Mouse (Mus musculus): ENCODE measurements around the gene Pcif1. TPM values are rescaled to one million over a fixed set of nuclear protein-coding genes. Genes with fewer than 3 reads are reported as not detected.
A peak's percentile ranks its signal among the peaks of the same experiment; 100 is the strongest.
"Not testable (repeated sequence)": the region's sequence is repeated elsewhere in the genome, so short reads cannot be mapped to it uniquely, and the experiment has no call there.

The Pcif1 gene
- polyA plus RNA-seq, 1 experiment from 2014 or later, result 87.8 TPM

DNA sequence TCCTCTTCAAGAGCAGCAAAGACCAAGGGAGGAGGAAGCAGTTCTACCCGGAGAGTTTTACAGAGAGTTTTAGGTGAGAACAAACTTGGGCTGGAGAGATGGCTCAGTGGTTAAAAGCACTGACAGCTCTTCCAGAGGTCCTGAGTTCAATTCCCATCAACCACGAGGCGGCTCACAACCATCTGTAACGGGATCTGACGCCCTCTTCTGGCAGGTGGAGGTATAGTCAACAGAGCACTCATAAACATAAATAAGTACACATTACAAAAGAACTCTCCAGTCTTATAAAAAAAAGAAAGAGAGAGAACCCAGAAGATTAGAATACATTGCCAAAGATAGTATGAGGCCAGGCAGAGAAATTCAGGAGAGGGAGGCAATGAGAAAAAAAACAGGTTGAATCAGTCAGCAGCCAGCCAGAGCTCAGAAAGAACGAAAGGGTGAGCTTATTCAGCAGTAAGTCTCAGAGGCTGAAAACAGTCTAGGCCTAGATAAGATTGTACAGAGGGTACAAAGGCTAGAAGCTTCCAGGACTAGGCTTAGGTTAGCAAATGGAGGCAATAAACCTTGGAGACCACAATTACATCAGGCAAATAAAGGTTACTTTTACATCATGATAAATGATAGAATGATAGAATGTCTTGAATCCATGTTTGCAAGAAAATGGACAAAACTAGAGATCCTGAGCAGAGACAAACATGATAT lies 7.4 kb upstream of the Pcif1 start:
- Histone ChIP-seq H3K4me3 (no peak overlapping the region), H3K9me3 (peaks cover 4% of the 10 kb centered on the region; the same call in 1 of the 2 replicates), H3K4me2 (no peak overlapping the region), H3K27me3 (no peaks in the 10 kb centered on the region), H3K9ac (no peak overlapping the region), H3K27ac (no peak overlapping the region), H3K36me3 (no peaks in the 10 kb centered on the region), H3K4me1 (replicated peaks) (0 out of 2 replicates have a peak, but pooled peaks cover 5% of the 10 kb centered on the region)
- no peak for ATAC-seq (ENCODE audit: low FRiP score)
- 58% methylated on average over 6 of the region's 6 CpGs for WGBS

DNA sequence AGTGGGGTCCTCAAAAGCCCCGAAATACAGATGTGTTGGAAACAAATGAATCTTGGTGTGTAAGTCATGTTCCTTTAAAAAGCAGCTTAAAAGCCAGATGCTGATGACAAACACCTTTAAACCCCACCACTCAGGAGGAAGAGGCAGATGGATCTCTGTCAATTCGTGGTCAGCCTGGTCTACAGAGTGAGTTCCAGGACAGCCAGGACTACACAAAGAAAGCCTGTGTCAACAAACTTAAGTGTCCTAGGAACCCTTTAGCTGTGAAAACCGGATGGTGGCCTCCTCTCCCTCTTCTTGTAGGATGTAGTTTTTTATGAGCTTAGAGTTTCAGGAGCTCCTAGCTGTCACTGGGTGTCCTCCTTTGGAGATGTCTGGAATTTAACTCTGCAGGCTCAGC lies 5.5 kb upstream of the Pcif1 start:
- Histone ChIP-seq H3K27ac (peak overlapping the region; percentile 44; the same call in 1 of the 2 replicates), H3K36me3 (no peaks in the 10 kb centered on the region), H3K27me3 (no peaks in the 10 kb centered on the region), H3K9ac (no peak overlapping the region), H3K4me2 (no peak overlapping the region), H3K4me1 (replicated peaks) (peaks cover 19% of the 10 kb centered on the region), H3K9me3 (no peaks in the 10 kb centered on the region), H3K4me3 (no peak overlapping the region)
- no peak for ATAC-seq (ENCODE audit: low FRiP score)
- 74% methylated on average over 3 of the region's 3 CpGs for WGBS

DNA sequence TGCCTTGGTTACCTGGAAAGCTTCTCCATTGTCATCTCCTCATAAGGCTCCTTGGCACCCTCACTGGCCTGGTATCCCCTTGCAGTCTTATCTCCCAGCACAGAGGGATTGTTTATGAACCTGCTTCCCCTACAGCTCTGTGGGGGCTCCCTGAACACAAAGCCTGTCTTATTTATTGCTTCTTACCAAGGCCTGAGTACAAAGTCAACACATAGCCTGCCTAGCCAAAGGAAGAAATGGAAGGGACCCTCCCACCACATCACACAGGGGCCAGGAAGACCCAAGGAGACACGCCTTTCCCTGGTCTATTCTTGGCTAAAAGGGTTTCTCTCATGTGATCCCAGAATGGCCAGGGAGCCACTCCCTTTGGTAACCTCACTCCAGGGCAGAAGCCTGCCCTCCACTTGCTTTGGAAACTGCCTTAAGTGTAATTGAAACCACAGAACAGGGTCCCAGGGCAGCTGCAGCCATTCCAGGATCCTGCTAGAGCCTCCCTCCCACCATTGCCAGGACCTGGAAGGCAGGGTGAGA lies 4.8 kb upstream of the Pcif1 start:
- Histone ChIP-seq H3K4me3 (no peak overlapping the region), H3K27ac (peak overlapping the region; percentile 50), H3K4me2 (no peak overlapping the region), H3K4me1 (replicated peaks) (peaks cover 21% of the 10 kb centered on the region), H3K9me3 (no peaks in the 10 kb centered on the region), H3K36me3 (no peaks in the 10 kb centered on the region), H3K9ac (no peak overlapping the region), H3K27me3 (no peaks in the 10 kb centered on the region)
- ATAC-seq (ENCODE audit: low FRiP score), result no peak
- 43% methylated on average over 1 of the region's 1 CpGs for WGBS

DNA sequence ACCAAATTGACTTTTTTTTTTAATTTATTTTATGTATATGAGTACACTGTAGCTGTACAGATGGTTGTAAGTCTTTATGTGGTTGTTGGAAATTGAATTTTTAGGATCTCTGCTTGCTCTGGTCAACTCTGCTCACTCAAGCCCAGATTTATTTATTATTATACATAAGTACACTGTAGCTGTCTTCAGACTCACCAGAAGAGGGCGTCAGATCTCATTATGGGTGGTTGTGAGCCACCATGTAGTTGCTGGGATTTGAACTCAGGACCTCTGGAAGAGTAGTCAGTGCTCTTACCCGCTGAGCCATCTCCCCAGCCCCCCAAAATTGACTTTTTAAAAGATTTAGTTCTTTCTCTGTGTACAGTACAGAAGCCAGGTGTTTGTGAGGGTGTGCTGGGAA lies 3.5 kb upstream of the Pcif1 start:
- 46% methylated on average over 2 of the region's 2 CpGs for WGBS
- H3K27ac ChIP-seq; H3K9ac ChIP-seq; H3K4me2 ChIP-seq; H3K36me3 ChIP-seq; ATAC-seq (ENCODE audit: low FRiP score); H3K9me3 ChIP-seq; H3K4me3 ChIP-seq; H3K27me3 ChIP-seq: not testable (repeated sequence)
- peaks cover 27% of the 10 kb centered on the region for H3K4me1 ChIP-seq (replicated peaks)

DNA sequence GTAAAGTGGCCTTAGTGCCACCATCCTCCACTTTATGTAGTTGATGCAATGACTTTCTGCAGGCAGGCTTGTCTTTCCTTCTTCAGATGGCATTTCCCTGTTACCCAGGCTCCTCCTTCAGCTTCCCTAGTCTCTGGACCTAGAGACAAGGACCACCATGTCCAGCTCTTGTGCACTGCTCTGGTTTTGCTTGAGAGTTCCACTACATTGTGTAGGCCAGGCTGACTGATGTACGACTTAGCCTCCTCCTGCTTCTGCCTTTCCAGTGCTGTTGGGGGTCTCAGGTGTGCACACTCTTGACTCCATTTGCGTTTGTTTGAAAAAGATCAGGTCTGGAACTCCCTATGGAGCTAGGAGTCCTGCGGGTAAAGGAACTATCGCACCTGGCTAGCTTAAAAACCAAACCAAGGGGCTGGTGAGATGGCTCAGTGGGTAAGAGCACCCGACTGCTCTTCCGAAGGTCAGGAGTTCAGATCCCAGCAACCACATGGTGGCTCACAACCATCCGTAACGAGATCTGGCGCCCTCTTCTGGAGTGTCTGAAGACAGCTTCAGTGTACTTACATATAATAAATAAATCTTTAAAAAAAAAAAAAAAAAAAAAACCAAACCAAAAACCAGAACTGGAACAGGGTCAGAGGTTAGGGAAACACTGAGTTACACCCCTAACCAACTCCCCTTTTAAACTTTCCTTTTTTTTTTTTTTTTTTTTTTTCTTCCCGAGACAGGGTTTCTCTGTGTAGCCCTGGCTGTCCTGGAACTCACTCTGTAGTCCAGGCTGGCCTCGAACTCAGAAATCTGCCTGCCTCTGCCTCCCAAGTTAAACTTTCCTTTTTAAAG lies 1.5 kb upstream of the Pcif1 start:
- not testable (repeated sequence) for H3K36me3 ChIP-seq; ATAC-seq (ENCODE audit: low FRiP score); H3K27me3 ChIP-seq; H3K9ac ChIP-seq; H3K9me3 ChIP-seq
- H3K27ac ChIP-seq, result peak overlapping the region; percentile 100; the same call in 1 of the 2 replicates
- peak overlapping the region; percentile 98 for H3K4me2 ChIP-seq
- H3K4me1 ChIP-seq (replicated peaks), result peaks cover 34% of the 10 kb centered on the region
- peak overlapping the region; percentile 81 for H3K4me3 ChIP-seq
- WGBS, result 72% methylated on average over 11 of the region's 11 CpGs

DNA sequence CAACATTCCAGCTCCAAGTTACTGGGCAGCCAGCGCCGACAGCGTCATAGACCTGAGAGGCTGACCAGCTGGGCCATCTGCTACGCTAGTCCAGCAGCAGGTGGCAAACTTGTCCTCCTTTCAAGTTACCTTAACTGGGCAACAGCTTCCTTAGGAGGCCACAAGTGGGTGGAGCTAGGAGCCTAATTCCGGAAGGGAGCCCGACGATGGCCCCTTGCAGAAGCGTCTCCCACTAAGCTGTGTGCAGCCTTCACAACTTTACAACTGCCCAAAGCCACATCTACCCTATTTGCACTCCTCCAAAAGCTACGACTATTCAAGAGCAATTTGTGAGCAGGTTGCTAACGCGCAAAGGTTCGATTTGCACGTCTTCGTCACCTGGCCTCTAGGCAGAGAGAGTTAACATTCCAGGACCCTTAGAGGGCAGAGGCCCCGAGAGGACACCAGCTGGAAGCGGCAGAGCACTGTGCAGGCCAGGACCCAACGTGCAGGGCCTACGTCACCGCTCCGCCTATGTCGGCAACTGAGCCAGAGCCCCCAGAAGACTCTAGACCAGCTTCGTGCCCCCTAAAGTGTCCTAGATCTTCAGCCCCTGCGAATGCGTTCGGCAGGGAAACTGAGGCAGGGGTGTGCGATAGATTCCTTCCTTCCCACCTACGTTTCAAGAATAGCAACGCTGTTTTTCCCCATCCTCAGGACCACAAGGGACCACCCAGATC lies 436 bp upstream of the Pcif1 start:
- peak; percentile 68 for ATAC-seq (ENCODE audit: low FRiP score)
- Histone ChIP-seq H3K27me3 (no peaks in the 10 kb centered on the region), H3K9ac (peak overlapping the region; percentile 100), H3K4me3 (peak overlapping the region; percentile 81), H3K27ac (peak overlapping the region; percentile 100), H3K9me3 (no peaks in the 10 kb centered on the region), H3K36me3 (peaks cover 6% of the 10 kb centered on the region), H3K4me2 (peak overlapping the region; percentile 98), H3K4me1 (replicated peaks) (peaks cover 39% of the 10 kb centered on the region)
- 1% methylated on average over 28 of the region's 28 CpGs for WGBS

DNA sequence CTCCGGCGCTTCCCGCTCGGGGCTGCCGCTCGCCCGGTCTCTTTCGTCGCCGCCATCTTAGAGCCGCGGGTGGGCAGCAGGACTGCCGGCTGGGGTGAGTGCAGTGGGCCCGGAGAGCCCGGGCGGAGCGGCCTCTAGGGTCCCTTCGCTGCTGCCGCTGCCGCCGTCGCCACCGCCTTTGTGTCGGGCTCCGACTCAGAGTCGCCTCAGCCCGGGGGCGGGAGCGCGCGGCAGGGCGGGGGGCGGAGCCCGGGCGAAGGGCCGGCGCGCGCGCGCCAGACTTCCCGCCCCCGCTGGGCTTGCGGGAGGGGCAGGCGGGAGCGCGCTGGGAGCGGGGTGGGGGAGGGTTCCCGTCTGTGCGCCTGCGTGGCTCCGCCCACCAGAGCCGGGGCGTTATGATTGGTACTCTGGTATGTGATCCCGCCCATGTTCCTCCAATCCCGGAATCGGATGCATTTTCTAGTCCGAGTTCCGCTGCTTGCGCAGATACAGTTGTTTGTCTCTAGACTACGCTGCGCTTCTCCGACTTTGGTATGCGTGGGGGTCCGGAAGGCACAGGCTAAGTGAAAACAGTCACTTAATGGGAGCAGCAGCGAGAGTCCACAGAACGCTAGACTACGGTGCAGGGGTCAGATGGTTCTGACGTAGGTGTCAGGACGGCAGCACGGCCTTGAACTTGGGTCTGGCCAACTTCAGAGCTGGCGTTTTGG lies 619 bp downstream of the Pcif1 start:
- Histone ChIP-seq H3K27ac (peak overlapping the region; percentile 100), H3K27me3 (no peaks in the 10 kb centered on the region), H3K4me2 (peak overlapping the region; percentile 98), H3K4me3 (peak overlapping the region; percentile 81), H3K36me3 (peaks cover 15% of the 10 kb centered on the region), H3K4me1 (replicated peaks) (peaks cover 34% of the 10 kb centered on the region), H3K9me3 (no peaks in the 10 kb centered on the region), H3K9ac (peak overlapping the region; percentile 100)
- peak; percentile 89 for ATAC-seq (ENCODE audit: low FRiP score)
- WGBS, result under 1% methylated on average over 61 of the region's 72 CpGs

DNA sequence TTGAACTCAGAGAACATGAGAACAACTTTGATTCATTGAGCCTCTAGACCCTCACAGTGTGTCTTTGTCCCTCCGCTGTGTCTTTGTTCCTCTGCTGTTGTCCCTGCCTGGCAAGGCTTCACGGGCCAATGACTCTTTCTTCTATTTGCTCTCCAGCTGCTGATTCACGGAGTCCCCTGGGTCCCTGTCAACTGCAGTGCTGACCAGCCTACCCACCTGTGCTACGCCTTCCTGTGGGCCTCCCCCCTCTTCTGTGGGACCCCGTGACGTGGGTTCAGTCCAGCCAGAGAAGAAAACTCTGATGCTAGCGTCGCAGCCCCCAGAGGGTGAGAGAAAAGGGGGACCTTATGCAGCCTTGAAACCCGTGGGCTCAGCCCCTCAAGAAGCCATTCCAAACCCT lies 3.5 kb downstream of the Pcif1 start:
- no peak for ATAC-seq (ENCODE audit: low FRiP score)
- H3K27ac ChIP-seq, result peak overlapping the region; percentile 61; the same call in 1 of the 2 replicates
- WGBS, result 28% methylated on average over 9 of the region's 9 CpGs

DNA sequence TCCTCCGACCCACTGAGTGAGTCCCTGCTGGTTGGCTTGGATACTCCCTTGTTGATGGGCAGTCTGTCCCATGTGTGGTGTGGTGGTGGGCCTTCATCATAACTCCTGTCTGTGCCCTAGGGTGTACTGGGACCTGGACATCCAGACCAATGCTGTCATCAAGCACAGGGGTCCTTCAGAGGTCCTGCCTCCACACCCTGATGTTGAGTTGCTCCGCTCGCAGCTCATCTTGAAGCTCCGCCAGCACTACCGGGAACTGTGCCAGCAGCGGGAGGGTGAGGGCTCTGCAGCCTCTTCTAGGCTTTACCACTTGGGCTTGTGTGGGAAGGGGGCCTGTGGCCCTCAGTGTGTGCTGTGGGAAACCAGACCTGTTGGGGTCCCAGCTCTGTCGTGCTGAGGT lies 6.7 kb downstream of the Pcif1 start:
- H3K36me3 ChIP-seq, result peaks cover 76% of the 10 kb centered on the region
- no peaks in the 10 kb centered on the region for H3K9me3 ChIP-seq
- H3K27ac ChIP-seq, result peak overlapping the region; percentile 26; the same call in 1 of the 2 replicates
- H3K4me2 ChIP-seq, result no peak overlapping the region
- no peak for ATAC-seq (ENCODE audit: low FRiP score)
- peaks cover 15% of the 10 kb centered on the region for H3K4me1 ChIP-seq (replicated peaks)
- H3K27me3 ChIP-seq, result no peaks in the 10 kb centered on the region
- H3K4me3 ChIP-seq, result no peak overlapping the region
- WGBS, result 67% methylated on average over 7 of the region's 7 CpGs
- H3K9ac ChIP-seq, result peak overlapping the region; percentile 29; the same call in 1 of the 2 replicates

More for the DNA sequence above, 3.5 kb downstream of the Pcif1 start:
- H3K4me1 ChIP-seq (replicated peaks), result peaks cover 32% of the 10 kb centered on the region
- no peak overlapping the region for H3K9ac ChIP-seq
- H3K4me2 ChIP-seq, result no peak overlapping the region
- no peak overlapping the region for H3K4me3 ChIP-seq
- peaks cover 44% of the 10 kb centered on the region for H3K36me3 ChIP-seq
- H3K9me3 ChIP-seq, result no peaks in the 10 kb centered on the region
- no peaks in the 10 kb centered on the region for H3K27me3 ChIP-seq

DNA sequence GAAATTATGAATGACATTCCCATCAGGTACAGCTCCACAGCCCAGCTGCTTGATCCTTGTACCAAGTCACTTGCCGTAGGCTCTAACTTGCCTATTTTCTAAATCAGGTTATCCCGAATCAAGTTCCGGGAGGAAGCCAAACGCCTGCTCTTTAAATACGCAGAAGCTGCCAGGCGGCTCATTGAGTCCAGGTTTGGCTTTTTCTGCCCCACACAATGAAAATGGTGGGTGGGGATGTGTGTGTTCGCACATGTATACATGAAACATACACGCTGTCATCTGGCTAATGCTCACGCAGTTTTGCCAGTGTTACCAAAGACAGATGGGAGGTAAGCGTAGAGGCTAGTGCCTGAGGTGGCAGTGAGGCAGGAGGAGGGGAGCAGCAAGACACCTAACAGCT lies 7.5 kb downstream of the Pcif1 start:
- 86% methylated on average over 10 of the region's 10 CpGs for WGBS
- Histone ChIP-seq H3K36me3 (peaks cover 84% of the 10 kb centered on the region), H3K27ac (0 out of 2 replicates have a peak overlapping the region, but pooled peaks have one; percentile 26), H3K4me1 (replicated peaks) (peaks cover 12% of the 10 kb centered on the region), H3K27me3 (no peaks in the 10 kb centered on the region), H3K4me3 (no peak overlapping the region), H3K9me3 (no peaks in the 10 kb centered on the region), H3K9ac (0 out of 2 replicates have a peak overlapping the region, but pooled peaks have one; percentile 19), H3K4me2 (no peak overlapping the region)
- ATAC-seq (ENCODE audit: low FRiP score), result no peak

DNA sequence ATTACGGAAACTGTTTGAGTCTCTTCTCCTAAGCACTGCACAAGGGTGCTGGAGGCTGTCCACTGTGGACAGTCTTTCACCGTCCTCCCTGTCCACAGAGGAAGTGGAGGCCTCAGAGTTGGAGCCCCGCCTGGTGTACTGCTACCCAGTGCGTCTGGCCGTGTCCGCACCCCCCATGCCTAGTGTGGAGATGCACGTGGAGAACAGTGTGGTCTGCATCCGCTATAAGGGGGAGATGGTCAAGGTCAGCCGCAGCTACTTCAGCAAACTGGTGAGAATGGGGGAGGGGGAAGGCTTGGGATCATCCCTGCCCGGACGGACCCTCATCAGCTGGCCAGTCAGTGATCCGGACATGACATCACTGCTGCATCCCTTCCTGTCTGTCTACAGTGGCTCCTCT lies 9.9 kb downstream of the Pcif1 start:
- Histone ChIP-seq H3K27ac (no peak overlapping the region), H3K36me3 (peaks cover 99% of the 10 kb centered on the region), H3K4me1 (replicated peaks) (peaks cover 5% of the 10 kb centered on the region), H3K27me3 (no peaks in the 10 kb centered on the region), H3K4me2 (no peak overlapping the region), H3K9me3 (no peaks in the 10 kb centered on the region), H3K9ac (no peak overlapping the region), H3K4me3 (no peak overlapping the region)
- 89% methylated on average over 12 of the region's 12 CpGs for WGBS
- ATAC-seq (ENCODE audit: low FRiP score), result no peak
